Mouse (Mus musculus): ENCODE measurements around the gene Bpi. TPM values are rescaled to one million over a fixed set of nuclear protein-coding genes. Genes with fewer than 3 reads are reported as not detected.

The Bpi gene
- polyA plus RNA-seq, 1 experiment = not detected

DNA sequence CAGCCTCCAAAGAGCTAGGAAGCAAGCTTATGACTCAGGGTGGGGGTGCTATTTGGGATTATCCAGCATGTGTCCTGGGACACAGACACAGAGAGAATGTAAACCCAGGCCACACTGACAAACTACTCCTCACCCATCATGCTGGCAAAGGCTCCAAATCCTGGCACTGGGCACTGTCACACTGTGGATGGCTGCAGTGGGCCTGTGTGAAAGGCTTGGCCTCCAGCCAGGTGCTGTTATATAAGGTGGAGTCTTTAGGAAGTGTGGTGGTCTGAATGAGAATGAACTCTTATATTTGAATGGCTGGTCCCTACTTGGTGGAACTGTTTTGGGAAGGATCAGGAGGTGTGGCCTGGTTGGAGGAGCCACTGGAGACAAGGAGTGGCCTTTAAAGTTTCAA lies 21.2 kb upstream of the Bpi start:
- Histone ChIP-seq H3K4me2 (ENCODE audit: low read depth) (no peak overlapping the region), H3K27me3 (ENCODE audit: control insufficient read depth, insufficient read depth, insufficient read length) (no peaks in the 10 kb centered on the region), H3K4me3 (no peak overlapping the region), H3K79me2 (ENCODE audit: control insufficient read depth, insufficient read depth) (no peaks in the 10 kb centered on the region), H3K36me3 (ENCODE audit: control insufficient read depth, insufficient read depth) (no peaks in the 10 kb centered on the region), H3ac (ENCODE audit: control insufficient read depth, insufficient read length) (no peak overlapping the region)
- no peak for TF ChIP-seq POLR2AphosphoS2 (IDR thresholded peaks at IDR 0.05; ENCODE audit: insufficient read length, low read depth)
- no peak for TF ChIP-seq REST (IDR thresholded peaks at IDR 0.05; ENCODE audit: insufficient read depth, insufficient read length)

DNA sequence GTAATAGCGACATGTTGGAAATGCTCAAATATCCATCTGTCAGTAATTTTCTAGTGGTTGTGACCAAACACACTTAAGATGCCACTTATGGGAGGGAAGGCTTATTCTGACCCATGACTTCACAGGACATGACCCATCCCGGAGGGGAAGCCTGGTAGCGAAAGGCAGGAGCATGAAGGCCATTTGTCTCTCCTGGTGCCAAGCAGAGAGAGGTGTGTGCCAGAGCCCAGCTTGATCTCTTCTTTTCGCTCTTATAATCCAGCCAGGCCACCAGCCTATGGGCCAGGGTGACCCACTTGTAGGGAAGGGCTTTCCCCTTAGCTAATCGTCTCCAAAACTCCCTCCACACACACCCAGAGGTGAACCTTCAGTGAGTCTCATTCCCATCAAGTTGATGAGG lies 19.8 kb upstream of the Bpi start:
- no peak overlapping the region for H3ac ChIP-seq (ENCODE audit: control insufficient read depth, insufficient read length)

DNA sequence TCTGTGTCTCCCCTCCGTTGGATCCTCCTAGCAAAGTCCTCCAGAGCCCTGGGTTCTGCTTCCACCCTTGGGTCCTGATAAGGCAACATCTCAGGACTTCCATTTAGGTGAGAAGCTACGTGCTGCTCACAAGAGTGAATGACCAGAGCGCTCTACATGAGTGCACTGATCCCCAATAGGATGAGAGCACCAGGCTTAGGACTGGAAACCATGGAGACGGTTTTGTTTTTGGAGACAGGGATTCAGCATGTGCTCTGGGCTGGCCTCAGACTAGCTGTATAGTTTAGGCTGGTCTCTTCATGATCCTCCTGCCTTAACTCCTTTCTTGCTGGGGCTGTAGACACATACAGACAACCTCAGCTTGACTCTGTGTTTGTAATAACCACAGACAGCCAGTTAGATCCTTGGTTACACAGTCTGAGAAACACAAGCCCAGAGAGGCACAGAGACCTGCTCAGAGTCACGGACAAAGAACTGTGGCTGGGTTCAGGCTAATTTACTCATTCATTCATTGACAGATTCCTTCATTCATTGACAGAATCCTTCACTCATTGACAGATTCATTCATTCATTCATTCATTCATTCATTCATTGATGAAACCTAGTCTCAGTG lies 16.7 kb upstream of the Bpi start:
- Histone ChIP-seq H3K79me2 (ENCODE audit: control insufficient read depth, insufficient read depth) (no peaks in the 10 kb centered on the region), H3ac (ENCODE audit: control insufficient read depth, insufficient read length) (no peak overlapping the region), H3K4me2 (ENCODE audit: low read depth) (no peak overlapping the region), H3K4me3 (no peak overlapping the region), H3K27me3 (ENCODE audit: control insufficient read depth, insufficient read depth, insufficient read length) (no peaks in the 10 kb centered on the region), H3K36me3 (ENCODE audit: control insufficient read depth, insufficient read depth) (no peaks in the 10 kb centered on the region)
- TF ChIP-seq MYOD1 (IDR thresholded peaks at IDR 0.05; ENCODE audit: control insufficient read depth in 1 of 3, insufficient read length in 2 of 3, low read depth in 2 of 3) = no peak
- no peak for TF ChIP-seq SRF (IDR thresholded peaks at IDR 0.05; ENCODE audit: control insufficient read depth, insufficient read length, low read depth)
- TF ChIP-seq POLR2A (IDR thresholded peaks at IDR 0.05; ENCODE audit: insufficient read length, low read depth) = no peak
- TF ChIP-seq REST (IDR thresholded peaks at IDR 0.05; ENCODE audit: insufficient read depth, insufficient read length) = no peak
- TF ChIP-seq MAX (IDR thresholded peaks at IDR 0.05; ENCODE audit: low read depth) = no peak
- TF ChIP-seq USF1 (IDR thresholded peaks at IDR 0.05; ENCODE audit: low read depth) = no peak
- TF ChIP-seq MYOG (IDR thresholded peaks at IDR 0.05; ENCODE audit: control insufficient read depth in 1 of 3, insufficient read depth in 1 of 3, insufficient read length in 2 of 3, low read depth in 2 of 3) = no peak
- TF ChIP-seq TCF12 (IDR thresholded peaks at IDR 0.05; ENCODE audit: insufficient read depth, poor library complexity, severe bottlenecking) = no peak
- TF ChIP-seq TCF3 (IDR thresholded peaks at IDR 0.05; ENCODE audit: insufficient read length, low read depth) = no peak
- TF ChIP-seq E2F4 (IDR thresholded peaks at IDR 0.05; ENCODE audit: insufficient read depth) = no peak
- no peak for TF ChIP-seq CEBPB (IDR thresholded peaks at IDR 0.05; ENCODE audit: insufficient read depth, poor library complexity, severe bottlenecking)

More for the DNA sequence above, 19.8 kb upstream of the Bpi start:
- TF ChIP-seq USF1 (IDR thresholded peaks at IDR 0.05; ENCODE audit: low read depth) (no peak), TCF12 (IDR thresholded peaks at IDR 0.05; ENCODE audit: insufficient read depth, poor library complexity, severe bottlenecking) (no peak), MYOD1 (IDR thresholded peaks at IDR 0.05; ENCODE audit: control insufficient read depth in 1 of 3, insufficient read length in 2 of 3, low read depth in 2 of 3) (no peak), TCF3 (IDR thresholded peaks at IDR 0.05; ENCODE audit: insufficient read length, low read depth) (no peak), CEBPB (IDR thresholded peaks at IDR 0.05; ENCODE audit: insufficient read depth, poor library complexity, severe bottlenecking) (no peak), MAX (IDR thresholded peaks at IDR 0.05; ENCODE audit: low read depth) (no peak)
- Histone ChIP-seq H3K27me3 (ENCODE audit: control insufficient read depth, insufficient read depth, insufficient read length) (no peaks in the 10 kb centered on the region), H3K4me3 (no peak overlapping the region), H3K36me3 (ENCODE audit: control insufficient read depth, insufficient read depth) (no peaks in the 10 kb centered on the region), H3K79me2 (ENCODE audit: control insufficient read depth, insufficient read depth) (no peaks in the 10 kb centered on the region), H3K4me2 (ENCODE audit: low read depth) (no peak overlapping the region)

- no peak overlapping the region for H3K4me3 ChIP-seq
- TF ChIP-seq MAX (IDR thresholded peaks at IDR 0.05; ENCODE audit: low read depth) = no peak
- no peak for TF ChIP-seq USF1 (IDR thresholded peaks at IDR 0.05; ENCODE audit: low read depth)
- peak in 1 of 3 experiments; percentile 40 for TF ChIP-seq MYOD1 (IDR thresholded peaks at IDR 0.05; ENCODE audit: control insufficient read depth in 1 of 3, insufficient read length in 2 of 3, low read depth in 2 of 3)
- TF ChIP-seq TCF12 (IDR thresholded peaks at IDR 0.05; ENCODE audit: insufficient read depth, poor library complexity, severe bottlenecking) = no peak
- no peak for TF ChIP-seq TCF3 (IDR thresholded peaks at IDR 0.05; ENCODE audit: insufficient read length, low read depth)
- no peaks in the 10 kb centered on the region for H3K27me3 ChIP-seq (ENCODE audit: control insufficient read depth, insufficient read depth, insufficient read length)
- no peaks in the 10 kb centered on the region for H3K79me2 ChIP-seq (ENCODE audit: control insufficient read depth, insufficient read depth)
- no peaks in the 10 kb centered on the region for H3K36me3 ChIP-seq (ENCODE audit: control insufficient read depth, insufficient read depth)
- no peak overlapping the region for H3ac ChIP-seq (ENCODE audit: control insufficient read depth, insufficient read length)
- no peak overlapping the region for H3K4me2 ChIP-seq (ENCODE audit: low read depth)
Measured at GRCm38 (mm10) chr2:158242170-158242896, 15.6 kb upstream of the Bpi start.

GRCm38 (mm10) chr2:158243129-158243870 lies 14.6 kb upstream of the Bpi start:
- no peaks in the 10 kb centered on the region for H3K36me3 ChIP-seq (ENCODE audit: control insufficient read depth, insufficient read depth)
- no peak for TF ChIP-seq SRF (IDR thresholded peaks at IDR 0.05; ENCODE audit: control insufficient read depth, insufficient read length, low read depth)
- TF ChIP-seq MYOD1 (IDR thresholded peaks at IDR 0.05; ENCODE audit: control insufficient read depth in 1 of 3, insufficient read length in 2 of 3, low read depth in 2 of 3) = no peak
- H3K4me3 ChIP-seq = no peak overlapping the region
- no peaks in the 10 kb centered on the region for H3K79me2 ChIP-seq (ENCODE audit: control insufficient read depth, insufficient read depth)
- no peak overlapping the region for H3K4me2 ChIP-seq (ENCODE audit: low read depth)
- H3ac ChIP-seq (ENCODE audit: control insufficient read depth, insufficient read length) = no peak overlapping the region
- H3K27me3 ChIP-seq (ENCODE audit: control insufficient read depth, insufficient read depth, insufficient read length) = no peaks in the 10 kb centered on the region
